Mouse (Mus musculus) testis, adult 2 months (tissue): Measurements from ENCODE around the gene Helz.

Experiments used
- CTCF ChIP-seq: fragments of 200-500 bp; IDR thresholded peaks from 2 replicates; pipeline ENCODE4 v1.5.1; 2012; ENCODE audit warnings: low read depth, mild to moderate bottlenecking, inconsistent platforms, low read length, moderate library complexity; ENCODE audit not compliant: control insufficient read depth, insufficient read depth, insufficient replicate concordance
- POLR2A ChIP-seq: fragments of 200-500 bp; IDR thresholded peaks from 2 replicates; pipeline ENCODE4 v1.6.1; 2012; ENCODE audit warnings: low read depth, mild to moderate bottlenecking, inconsistent platforms, low read length, moderate library complexity; ENCODE audit not compliant: control insufficient read depth

DNA sequence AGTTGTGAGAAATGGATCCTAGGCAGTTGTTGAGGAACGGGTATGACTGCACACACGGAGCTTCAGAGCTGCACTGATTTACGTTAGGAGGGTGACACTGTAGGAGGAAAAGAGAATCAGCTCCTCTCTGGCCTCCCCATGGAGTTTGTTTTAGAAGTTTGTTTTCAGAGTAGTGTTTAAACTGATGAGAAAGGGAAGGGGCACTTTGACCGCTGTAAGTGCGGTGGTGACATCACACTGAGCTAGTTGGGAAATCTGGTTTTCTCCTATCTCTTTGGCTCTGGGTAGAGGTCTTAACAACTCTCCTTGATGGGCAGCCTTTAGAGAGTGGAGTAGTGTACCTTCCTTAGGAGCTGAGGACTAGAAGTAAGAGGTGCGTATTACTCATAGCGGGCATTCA lies 58.0 kb downstream of the Helz start:
- no peak for TF ChIP-seq CTCF
- TF ChIP-seq POLR2A = no peak
